Mouse (Mus musculus) embryonic fibroblast, embryonic 13.5 days (primary cell): ENCODE measurements at regions not wholly inside any gene's neighbourhood (a gene's known extent, or its start where the extent isn't known, plus 50 kb on each side); places are given as distances from the start of the nearest gene placed in this dataset.

ENCODE experiments used
- H3K27ac ChIP-seq: 2 replicates; pipeline ENCODE4 v1.5.1; 2012; ENCODE audit warnings: low read length, control low read depth, inconsistent platforms; ENCODE audit not compliant: insufficient read depth
- H3K4me1 ChIP-seq: 2 replicates; pipeline ENCODE4 v1.6.1; 2011; ENCODE audit warnings: low read length; ENCODE audit not compliant: control insufficient read depth, insufficient read depth
- H3K4me3 ChIP-seq: 2 replicates; pipeline ENCODE4 v1.5.1; 2011; ENCODE audit warnings: mild to moderate bottlenecking, control low read depth, low read length; ENCODE audit not compliant: insufficient read depth
- CTCF ChIP-seq: IDR thresholded peaks from 2 replicates; pipeline ENCODE4 v1.5.1; 2011; ENCODE audit warnings: mild to moderate bottlenecking, control low read depth, low read length, moderate library complexity, borderline replicate concordance; ENCODE audit not compliant: insufficient read depth
- POLR2A ChIP-seq: IDR thresholded peaks from 2 replicates; pipeline ENCODE4 v1.6.1; 2011; ENCODE audit warnings: low read depth, mild to moderate bottlenecking, control low read depth, low read length, moderate library complexity

DNA sequence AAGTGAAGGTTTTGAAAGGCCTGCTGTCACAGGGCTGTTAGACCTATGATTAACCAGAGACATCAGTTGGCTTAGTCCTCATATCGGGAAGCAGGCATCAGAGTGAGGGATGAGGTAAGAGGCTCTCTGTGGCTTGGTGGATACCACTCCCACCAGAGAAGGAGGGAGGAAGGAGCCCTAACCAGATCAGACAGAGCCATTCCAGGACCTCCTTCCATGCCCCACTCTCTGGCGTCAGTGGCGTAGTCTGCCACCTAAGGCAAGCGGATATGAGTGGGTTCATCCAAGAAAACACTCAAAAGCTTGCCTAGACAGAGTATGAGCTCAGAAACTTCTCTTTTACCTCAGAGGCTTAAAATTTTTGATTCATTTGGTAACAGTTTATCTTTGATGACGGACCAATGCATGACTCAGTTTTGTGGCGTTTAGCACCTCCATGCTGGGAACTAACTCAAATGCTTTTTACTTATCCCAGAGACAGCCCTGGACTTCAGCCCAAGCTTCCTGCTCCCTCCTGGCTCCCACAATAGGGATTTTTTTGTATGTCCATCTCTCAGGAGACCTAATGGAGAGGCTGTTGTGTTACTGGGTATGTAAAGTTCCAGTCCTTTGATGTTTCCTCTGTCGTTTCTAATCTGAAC lies 367.5 kb upstream of the Rasgrp1 start:
- Histone ChIP-seq H3K4me3 (no peak overlapping the region), H3K4me1 (peaks cover 3% of the 10 kb centered on the region; the same call in 1 of the 2 replicates), H3K27ac (peak overlapping the region; percentile 90)
- no peak for TF ChIP-seq POLR2A
- no peak for TF ChIP-seq CTCF

- Histone ChIP-seq H3K27ac (no peak overlapping the region), H3K4me1 (peaks cover 6% of the 10 kb centered on the region; the same call in 1 of the 2 replicates)
- TF ChIP-seq CTCF (no peak), POLR2A (no peak)
Observed at GRCm38 (mm10) chr2:117724066-117724465, 381.3 kb upstream of the Rasgrp1 start.

DNA sequence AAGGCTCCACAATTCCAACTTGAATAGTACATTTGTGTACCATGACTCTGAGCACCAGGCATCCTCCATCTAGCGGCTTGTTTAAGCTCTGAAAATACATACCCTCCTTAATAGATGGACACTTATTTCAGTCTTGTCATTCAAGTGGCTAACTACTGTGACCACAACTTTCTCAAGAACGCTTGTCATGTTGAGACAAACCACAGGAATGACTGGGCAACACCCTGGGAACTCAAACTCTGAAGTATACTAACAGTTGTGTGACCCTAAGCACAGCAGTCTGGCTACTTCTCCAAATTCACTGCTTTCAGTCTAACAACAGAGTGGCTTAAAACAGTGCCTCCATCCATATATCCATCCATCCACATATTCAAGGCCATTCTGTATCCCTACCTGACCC lies 380.4 kb upstream of the Thbs1 start:
- TF ChIP-seq POLR2A = 0 out of 2 replicates have a peak, but pooled peaks have one; percentile 9
- no peak for TF ChIP-seq CTCF
- Histone ChIP-seq H3K4me1 (peaks cover 10% of the 10 kb centered on the region; the same call in 1 of the 2 replicates), H3K4me3 (no peak overlapping the region), H3K27ac (peak overlapping the region; percentile 99)

More at GRCm38 (mm10) chr2:117724066-117724465, 381.3 kb upstream of the Rasgrp1 start:
- no peak overlapping the region for H3K4me3 ChIP-seq

GRCm38 (mm10) chr2:117742413-117742812 lies 369.3 kb upstream of the Thbs1 start:
- H3K27ac ChIP-seq = peak overlapping the region; percentile 34; the same call in 1 of the 2 replicates
- H3K4me3 ChIP-seq = no peak overlapping the region
- H3K4me1 ChIP-seq = peaks cover 5% of the 10 kb centered on the region; the same call in 1 of the 2 replicates
- no peak for TF ChIP-seq CTCF
- no peak for TF ChIP-seq POLR2A

DNA sequence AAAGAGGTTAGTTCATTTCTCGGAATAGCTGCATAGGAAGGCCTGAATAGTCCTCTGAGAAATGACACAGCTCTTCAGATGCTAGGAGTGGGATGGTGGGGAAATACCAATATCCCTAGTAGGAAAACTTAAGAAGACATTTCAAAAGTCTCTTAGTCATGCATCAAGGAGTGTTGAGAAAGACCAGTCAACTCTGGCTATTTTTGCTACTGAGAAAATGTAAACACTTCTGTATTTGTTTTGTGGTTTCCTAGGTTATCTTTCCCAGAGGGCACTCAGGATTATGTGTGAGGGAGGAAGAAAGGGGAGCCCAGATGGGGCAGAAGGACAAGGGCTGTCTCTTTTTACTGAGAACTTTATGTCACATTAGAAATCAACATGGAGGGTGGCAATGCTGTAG lies 367.8 kb upstream of the Thbs1 start:
- H3K27ac ChIP-seq = peak overlapping the region; percentile 89
- TF ChIP-seq POLR2A (no peak), CTCF (no peak)

DNA sequence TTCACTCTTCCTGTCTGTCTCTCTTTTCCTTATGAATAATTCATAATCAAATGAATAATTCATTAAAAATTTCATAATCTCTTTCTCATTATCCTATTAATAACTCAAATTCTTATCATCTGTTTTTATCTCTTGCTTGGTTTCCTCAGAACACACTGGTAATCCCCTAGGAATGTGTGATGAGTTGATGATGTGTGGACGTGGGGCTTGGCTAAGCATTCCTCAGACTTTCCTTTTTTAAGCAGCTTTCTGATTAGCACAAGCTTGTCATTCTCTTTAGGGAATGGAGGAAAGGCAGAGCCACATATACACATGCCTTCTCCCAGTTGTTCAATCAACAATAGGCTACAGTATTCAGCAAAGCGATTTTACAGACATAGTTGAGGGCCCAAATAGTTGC lies 365.9 kb upstream of the Thbs1 start:
- Histone ChIP-seq H3K4me1 (peaks cover 5% of the 10 kb centered on the region; the same call in 1 of the 2 replicates), H3K4me3 (no peak overlapping the region), H3K27ac (peak overlapping the region; percentile 99)
- no peak for TF ChIP-seq CTCF
- 0 out of 2 replicates have a peak, but pooled peaks have one; percentile 14 for TF ChIP-seq POLR2A

More for the DNA sequence above, 367.8 kb upstream of the Thbs1 start:
- Histone ChIP-seq H3K4me3 (no peak overlapping the region), H3K4me1 (peaks cover 5% of the 10 kb centered on the region; the same call in 1 of the 2 replicates)

DNA sequence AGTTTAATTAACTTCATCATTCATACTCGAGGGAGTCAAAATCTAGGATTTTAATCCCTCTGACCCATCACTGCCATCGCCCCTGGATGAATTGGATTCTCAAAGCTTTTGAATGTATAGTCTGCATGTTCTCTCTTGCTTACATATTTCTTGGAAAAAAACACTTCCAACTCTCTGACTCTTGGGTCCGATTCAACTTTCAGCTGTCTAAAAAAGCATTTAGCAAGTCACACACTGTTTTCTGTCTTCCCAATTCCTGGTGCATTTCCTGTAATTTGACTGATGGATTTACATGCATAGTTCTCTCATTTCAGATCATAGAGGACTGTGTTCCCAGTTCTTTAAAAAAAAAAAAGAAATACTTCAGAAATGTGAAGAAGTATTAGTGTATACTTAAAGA lies 364.5 kb upstream of the Thbs1 start:
- H3K27ac ChIP-seq = peak overlapping the region; percentile 88
- H3K4me3 ChIP-seq = no peak overlapping the region
- H3K4me1 ChIP-seq = peaks cover 5% of the 10 kb centered on the region; the same call in 1 of the 2 replicates
- no peak for TF ChIP-seq POLR2A
- TF ChIP-seq CTCF = no peak

- TF ChIP-seq POLR2A = no peak
- no peak for TF ChIP-seq CTCF
- Histone ChIP-seq H3K4me3 (no peak overlapping the region), H3K27ac (peak overlapping the region; percentile 95)
Observed at GRCm38 (mm10) chr2:117748892-117749291, 362.8 kb upstream of the Thbs1 start.

GRCm38 (mm10) chr2:117759491-117760013 lies 352.1 kb upstream of the Thbs1 start:
- H3K4me3 ChIP-seq = no peak overlapping the region
- H3K27ac ChIP-seq = no peak overlapping the region
- TF ChIP-seq CTCF (no peak), POLR2A (no peak)
- H3K4me1 ChIP-seq = no peaks in the 10 kb centered on the region

More at GRCm38 (mm10) chr2:117748892-117749291, 362.8 kb upstream of the Thbs1 start:
- H3K4me1 ChIP-seq = peaks cover 5% of the 10 kb centered on the region; the same call in 1 of the 2 replicates

- no peak for TF ChIP-seq CTCF
- no peak for TF ChIP-seq POLR2A
- H3K4me3 ChIP-seq = no peak overlapping the region
- H3K4me1 ChIP-seq = no peaks in the 10 kb centered on the region
- no peak overlapping the region for H3K27ac ChIP-seq
Observed at GRCm38 (mm10) chr2:117763631-117764030, 348.0 kb upstream of the Thbs1 start.
